Mouse (Mus musculus) mouse embryonic stem cell (cell line): ENCODE data around the gene Ism2.

Source experiments
- in situ Hi-C, 2 experiments: fragments of 300-500 bp; cut with MboI; formaldehyde crosslinking; loops; 1 replicate in 1 of 2; 3 replicates in 1 of 2; pipeline ENCODE4 v1.14.3; 2019 to 2020; ENCODE audit warnings: low sequenced_read_pairs in 2 of 2, low pct_unique_long_range_greater_than_20kb in 1 of 2, mixed read lengths in 1 of 2; ENCODE audit not compliant: unreplicated experiment in 1 of 2

The Ism2 gene

DNA sequence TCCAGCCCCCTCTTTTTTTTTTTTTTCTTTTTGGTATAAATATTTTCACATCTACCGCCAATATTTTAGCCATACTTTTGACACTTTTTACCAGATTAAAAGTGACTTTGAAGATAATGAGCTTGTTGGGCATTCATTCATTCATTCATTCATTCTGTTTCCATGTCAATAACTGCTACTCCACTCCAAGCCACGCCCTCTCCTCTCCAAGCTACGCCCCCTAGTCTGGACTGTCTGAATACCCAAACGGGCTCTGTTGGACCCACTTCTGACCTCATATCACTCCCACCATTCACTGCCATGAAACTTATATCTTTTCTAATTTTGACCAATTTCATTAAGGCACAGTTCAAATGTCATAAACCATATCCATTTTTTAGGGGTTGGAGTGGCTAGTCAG, 1.7 kb upstream of the Ism2 start:
- in situ Hi-C loops, result no loop called here

GRCm38 (mm10) chr12:87300441-87300690, 861 bp upstream of the Ism2 start:
- in situ Hi-C loops, result no loop called here

GRCm38 (mm10) chr12:87299037-87299656, 358 bp downstream of the Ism2 start:
- in situ Hi-C loops, result no loop called here

DNA sequence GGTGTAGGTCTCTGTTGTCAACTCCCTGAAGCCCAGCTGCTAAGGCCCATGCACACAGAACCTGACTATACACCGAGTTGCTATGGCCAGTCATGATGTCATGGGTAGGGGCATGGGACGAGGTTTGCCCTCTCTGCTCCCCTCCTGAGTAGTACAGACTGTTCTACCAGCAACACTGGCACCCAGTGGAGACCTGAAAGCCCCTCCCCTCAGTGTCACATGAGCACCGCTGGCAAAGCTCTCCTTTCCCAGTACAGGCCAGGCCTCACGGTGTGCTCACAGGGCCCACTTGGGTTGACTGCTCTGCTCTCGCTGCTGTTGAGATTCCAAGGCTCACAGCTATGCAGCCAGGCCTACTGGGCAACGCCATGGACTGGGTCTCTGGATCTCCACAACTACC, 5.6 kb downstream of the Ism2 start:
- in situ Hi-C loops, result no loop called here

DNA sequence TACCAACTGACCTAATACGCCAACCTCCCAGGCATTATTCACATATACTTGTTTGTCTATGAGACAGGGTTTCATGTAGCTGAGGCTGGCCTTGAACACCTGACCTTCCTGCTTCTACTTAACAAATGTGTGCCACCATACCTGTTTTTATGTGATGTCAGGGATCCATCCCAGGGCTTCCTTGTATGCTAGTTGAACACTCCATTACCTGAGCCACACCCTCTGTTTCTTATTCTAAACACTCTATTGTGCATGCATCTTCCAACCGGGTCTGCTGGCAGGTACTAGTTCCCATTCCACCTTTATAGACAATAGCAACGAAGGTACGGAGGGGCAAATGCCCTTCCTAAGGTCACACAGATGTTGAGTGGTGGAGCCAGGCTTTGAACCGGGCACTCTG, 10.4 kb downstream of the Ism2 start:
- in situ Hi-C loops, result no loop called here

GRCm38 (mm10) chr12:87284726-87285125, 14.8 kb downstream of the Ism2 start:
- in situ Hi-C loops, result no loop called here

GRCm38 (mm10) chr12:87284268-87284667, 15.2 kb downstream of the Ism2 start:
- in situ Hi-C loops, result no loop called here

- in situ Hi-C loops, result no loop called here
Observed at GRCm38 (mm10) chr12:87283706-87284105, 15.8 kb downstream of the Ism2 start.

- in situ Hi-C loops, result no loop called here
Observed at GRCm38 (mm10) chr12:87282743-87283142, 16.8 kb downstream of the Ism2 start.

- in situ Hi-C loops, result no loop called here
Observed at GRCm38 (mm10) chr12:87281766-87282165, 17.7 kb downstream of the Ism2 start.

DNA sequence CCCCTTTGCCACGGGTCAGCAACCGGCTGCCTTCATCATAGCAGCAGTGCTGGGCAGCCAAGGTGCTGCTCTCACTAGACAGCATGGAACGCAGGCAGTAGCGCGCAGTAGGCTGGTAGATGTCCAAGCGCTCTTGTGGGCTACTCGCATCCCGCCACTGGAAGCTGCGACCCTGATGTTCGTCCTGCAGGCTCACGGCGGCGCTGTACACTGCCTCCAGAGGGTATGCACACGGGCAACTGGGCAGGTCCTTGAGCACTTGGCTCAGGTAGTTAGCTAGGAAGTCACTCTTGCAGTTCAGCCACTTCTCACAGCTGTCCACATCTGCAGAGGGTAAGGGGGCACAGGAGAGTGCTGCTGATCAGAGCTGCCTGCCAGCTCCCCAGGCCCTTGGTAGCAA, 19.6 kb downstream of the Ism2 start:
- in situ Hi-C loops, result loop anchor here in 1 of 2 experiments (5.0 kb wide), 1 partner anchor 52 kb away; no protein-coding TSS in a partner anchor

DNA sequence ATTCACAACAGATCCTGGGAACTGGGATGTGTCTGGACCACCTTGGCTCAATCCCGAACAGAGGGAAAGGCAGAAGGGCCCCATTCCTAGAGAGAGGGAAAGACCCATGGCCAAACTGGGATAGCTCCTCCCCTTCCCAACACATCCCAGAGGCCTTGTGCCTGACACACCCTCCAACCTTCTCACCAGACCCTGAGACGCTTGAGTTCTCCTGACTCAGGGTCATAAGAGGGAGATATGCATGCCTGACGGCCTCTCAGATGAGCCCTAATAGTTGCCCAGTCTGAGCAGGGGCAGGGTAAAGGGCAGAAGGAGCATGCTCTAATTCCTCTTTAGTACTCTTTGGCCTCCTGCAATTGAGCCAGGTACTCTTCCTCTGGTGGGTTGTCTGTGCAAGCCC, 20.2 kb downstream of the Ism2 start:
- in situ Hi-C loops, result loop anchor here in 1 of 2 experiments (5.0 kb wide), 1 partner anchor 53 kb away; no protein-coding TSS in a partner anchor

DNA sequence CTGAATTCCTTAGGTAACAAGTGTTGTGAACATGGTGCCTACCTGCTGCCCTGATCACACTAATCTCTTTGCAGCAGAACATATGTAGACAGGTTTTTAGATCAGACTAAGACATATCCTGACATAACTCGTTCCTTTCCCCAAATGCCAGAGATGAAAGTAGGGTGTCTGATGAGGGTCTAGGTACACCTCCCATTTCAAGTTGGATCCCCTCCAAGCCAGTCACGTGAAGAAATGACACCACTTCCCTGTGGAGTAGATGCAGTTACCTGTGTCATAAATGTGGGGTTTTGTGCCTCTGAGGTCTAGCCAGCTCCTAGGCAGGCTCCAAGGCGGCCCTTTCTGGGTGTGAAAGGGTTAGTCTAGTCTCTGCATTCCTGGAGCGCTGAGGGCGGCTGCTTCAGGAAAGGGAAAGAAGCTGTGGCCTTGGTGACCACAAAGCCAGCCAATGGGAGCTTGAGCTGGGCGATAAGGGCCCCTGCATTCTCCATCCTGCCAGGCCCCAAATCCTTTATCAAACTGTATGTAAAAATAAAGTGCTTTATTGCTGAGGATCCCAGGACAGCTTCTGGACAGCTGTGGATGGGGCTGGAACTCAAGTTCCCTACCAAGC, 21.3 kb downstream of the Ism2 start:
- in situ Hi-C loops, result loop anchor here in 1 of 2 experiments (5.0 kb wide), 1 partner anchor 54 kb away; no protein-coding TSS in a partner anchor

DNA sequence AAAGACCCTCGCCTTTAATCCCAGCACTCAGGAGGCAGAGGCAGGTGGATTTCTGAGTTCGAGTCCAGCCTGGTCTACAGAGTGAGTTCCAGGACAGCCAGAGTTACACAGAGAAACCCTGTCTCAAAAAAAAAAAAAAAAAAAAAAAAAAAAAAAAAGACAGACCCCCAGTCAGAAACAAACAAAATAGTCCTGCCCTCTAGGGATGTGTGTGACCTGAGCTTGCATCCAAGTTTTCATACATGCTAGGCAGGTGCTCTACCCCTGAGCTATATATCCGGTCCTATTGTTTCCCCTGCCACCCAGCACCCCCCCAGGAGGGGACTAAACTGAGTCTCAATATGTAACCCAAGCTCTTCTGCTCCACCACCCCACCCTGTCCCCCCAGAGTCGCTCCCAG, 22.3 kb downstream of the Ism2 start:
- in situ Hi-C loops, result loop anchor here in 1 of 2 experiments (5.0 kb wide), 1 partner anchor 55 kb away; no protein-coding TSS in a partner anchor

DNA sequence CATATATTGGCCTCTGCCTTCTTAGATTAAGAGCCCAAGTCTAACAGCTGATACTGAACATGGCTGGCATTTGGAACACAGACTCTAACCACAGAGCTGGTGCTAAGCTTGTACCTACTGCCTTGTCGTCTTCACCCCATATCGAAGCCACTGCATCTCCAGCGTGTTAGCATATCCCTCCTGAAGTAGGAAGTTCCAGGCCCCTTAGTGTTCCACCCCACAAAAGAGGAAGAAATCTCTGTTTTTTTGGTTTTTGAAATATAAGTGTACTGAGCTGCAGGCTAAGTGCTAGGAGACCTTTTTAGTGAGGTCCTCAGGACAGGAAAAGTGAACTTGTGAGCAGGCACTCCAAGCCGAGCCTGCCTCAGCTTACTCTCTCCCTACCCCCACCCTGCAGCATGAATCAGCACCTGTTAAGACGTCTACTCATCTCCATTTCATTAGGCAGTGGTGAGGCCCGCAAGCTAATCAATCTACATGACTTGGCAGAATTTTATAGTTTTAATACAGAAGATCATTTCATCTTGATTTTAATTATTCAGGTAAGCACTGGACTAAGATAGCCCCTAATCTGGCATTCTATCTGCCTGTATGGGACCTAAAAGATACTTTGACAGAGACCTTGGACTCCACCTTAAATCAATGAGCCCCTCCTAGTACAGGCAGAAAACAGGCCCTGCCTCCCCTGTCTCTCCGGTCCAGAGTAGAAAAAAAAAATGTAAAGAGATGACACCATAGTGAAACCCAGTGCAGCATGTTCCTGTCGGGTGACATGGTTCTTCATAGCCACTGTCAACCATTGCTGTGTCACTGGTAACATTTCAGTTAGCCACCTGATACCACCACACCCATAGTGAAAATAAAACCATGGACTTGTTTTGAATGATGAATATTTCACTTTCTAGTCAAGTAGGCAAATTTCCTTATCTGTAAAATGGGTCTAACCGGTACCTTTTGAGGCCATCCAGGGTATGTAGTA, 24.4 kb downstream of the Ism2 start:
- in situ Hi-C loops, result loop anchor here in 1 of 2 experiments (5.0 kb wide), 1 partner anchor 57 kb away; no protein-coding TSS in a partner anchor

GRCm38 (mm10) chr12:87267682-87268081, 31.8 kb downstream of the Ism2 start:
- in situ Hi-C loops, result no loop called here

DNA sequence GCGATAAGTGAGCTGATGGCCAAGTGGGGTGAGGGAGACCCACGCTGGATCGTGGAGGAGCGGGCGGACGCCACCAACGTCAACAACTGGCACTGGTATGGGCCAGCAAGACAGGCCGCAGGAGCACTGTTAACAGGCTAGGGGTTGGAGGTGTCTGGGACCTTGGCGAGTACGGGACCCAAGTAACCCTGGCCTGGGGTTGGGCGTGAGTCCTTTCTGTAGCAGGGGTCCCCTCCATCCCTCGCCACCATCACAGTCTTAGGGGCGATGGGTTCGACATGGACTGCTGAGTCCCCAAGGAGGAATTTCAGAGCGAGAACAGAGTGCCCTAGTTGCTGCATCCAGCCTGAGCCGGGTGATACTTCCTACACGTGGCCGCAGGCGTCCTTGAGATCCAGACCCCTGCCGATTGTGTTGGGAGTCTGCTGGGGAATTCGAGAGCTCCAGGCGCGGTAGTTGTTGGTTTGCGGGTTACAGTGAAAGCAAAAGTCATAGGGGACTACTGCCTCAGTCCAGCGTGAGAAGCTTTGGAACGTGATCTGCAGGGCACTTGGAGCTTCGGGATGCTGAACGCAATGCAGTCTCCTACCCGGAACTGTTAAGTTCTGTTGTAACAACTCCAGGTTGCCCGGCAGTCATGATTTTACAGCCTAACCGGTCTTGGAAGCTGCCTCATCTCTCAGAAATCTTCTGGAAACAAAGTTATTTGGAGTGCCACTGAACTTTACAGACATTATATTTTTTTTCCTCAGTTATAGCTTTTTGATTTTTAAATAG, 32.5 kb downstream of the Ism2 start:
- in situ Hi-C loops, result no loop called here

DNA sequence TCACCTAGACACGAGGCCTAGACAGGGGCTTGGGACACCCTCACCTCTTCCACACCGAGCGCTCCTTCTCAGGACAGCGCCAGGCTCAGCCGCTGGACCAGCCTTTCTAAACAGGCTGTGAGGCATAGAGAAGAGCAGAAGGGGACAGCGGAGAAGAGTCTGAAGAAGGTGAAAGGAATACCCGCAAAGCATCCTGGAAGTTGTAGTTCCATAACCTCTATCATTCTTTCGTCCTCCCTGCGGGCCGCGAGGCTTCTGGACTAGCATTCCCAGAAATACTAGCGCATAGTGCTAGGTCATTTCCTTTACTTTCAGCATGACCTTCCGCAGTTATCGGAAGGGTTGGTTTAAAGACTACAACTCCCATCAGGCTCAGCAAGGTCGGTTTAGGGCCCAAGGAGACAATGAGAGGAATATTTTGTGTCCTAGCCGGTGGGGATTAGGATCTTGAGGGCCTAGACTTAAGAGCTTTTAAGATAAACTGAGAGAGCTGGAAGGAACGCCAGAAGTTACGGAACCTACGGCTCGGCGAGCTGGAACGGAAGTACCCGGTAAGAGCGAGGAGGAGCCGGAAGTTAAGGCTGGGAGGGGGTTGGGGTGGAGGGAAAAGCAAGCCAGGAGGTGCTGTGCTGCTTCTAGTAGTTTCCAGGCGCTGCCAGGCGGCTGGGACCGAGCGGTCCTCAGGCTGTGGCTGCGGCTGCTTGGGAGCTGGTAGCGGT, 33.2 kb downstream of the Ism2 start, which contains the start of the genes Vipas39 and Ahsa1:
Gene Vipas39, minus strand, starts transcription at position 149 of the 719 bp plus-strand sequence.
Gene Ahsa1, plus strand, starts transcription at position 372 of the 719 bp plus-strand sequence.
- in situ Hi-C loops, result no loop called here
